Mouse (Mus musculus): ENCODE data around the gene Kcne3. TPM values are rescaled to one million over a fixed set of nuclear protein-coding genes. Genes with fewer than 3 reads are reported as not detected.

Gene Kcne3
- polyA plus RNA-seq, 1 experiment from 2014 or later = 1.6 TPM

DNA sequence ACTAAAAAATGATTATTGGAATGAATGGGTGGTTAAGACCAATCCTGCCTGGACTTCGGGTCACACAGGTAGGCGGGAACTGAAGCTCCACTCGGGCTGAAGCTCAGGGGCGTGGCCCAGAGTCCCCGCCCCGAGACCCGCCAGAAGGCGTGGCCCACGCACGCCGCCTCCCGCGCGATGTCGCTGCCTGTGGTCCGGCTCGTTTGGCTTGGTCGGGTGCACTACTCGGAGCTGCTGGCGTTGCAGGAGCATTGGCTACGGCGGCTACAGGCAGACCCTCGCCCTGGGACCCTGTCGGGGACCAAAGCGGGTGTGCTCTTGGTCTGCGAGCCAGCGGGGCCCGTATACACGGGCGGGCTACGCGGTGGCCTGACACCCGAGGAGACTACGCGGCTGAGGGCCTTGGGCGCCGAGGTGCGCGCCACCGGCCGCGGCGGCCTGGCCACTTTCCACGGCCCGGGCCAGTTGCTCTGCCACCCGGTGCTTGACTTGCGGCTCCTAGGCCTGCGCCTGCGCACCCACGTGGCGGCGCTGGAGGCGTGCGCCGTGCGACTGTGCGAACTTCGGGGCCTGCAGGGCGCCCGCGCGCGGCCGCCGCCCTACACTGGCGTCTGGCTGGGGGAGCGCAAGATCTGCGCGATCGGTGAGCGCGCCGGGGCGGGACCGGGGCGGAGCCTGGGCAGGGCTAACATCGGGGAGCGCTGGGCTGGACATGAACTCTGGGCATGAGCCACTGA, 17.0 kb upstream of the Kcne3 start, which contains the start of gene Lipt2:
TSS of gene Lipt2 (plus strand) at position 173 of the 737 bp plus-strand sequence.
- peak within 1 kb of the TSS; percentile 63 for H3K4me3 ChIP-seq (ENCODE audit: low read depth, low read length)
- peak within 1 kb of the TSS; percentile 71 for H3K9ac ChIP-seq (replicated peaks)
- TF ChIP-seq CTCF (IDR thresholded peaks at IDR 0.05; ENCODE audit: low read depth) (peak; percentile 31; the same call in 1 of the 2 replicates), EP300 (IDR thresholded peaks at IDR 0.05; ENCODE audit: low read depth) (no peak)
- no peaks in the 10 kb centered on the region for H3K27me3 ChIP-seq (ENCODE audit: insufficient read depth, low read length)
- H3K4me2 ChIP-seq (ENCODE audit: low read depth, low read length) = peak within 1 kb of the TSS; percentile 98
- no peaks in the 10 kb centered on the region for H3K9me3 ChIP-seq (ENCODE audit: low read length)
- ATAC-seq (peak; percentile 97), DNase-seq (peak; percentile 92)
- under 1% methylated on average over 71 of the region's 78 CpGs for WGBS (ENCODE audit: insufficient replicate concordance)
- H3K36me3 ChIP-seq (replicated peaks; ENCODE audit: insufficient read depth, low read length) = no peaks in the 10 kb centered on the region
- H3K27ac ChIP-seq (ENCODE audit: low read depth) = peak within 1 kb of the TSS; percentile 91
- H3K4me1 ChIP-seq (ENCODE audit: insufficient read depth) = peaks cover 5% of the 10 kb centered on the region

GRCm38 (mm10) chr7:100160006-100160405, 16.3 kb upstream of the Kcne3 start:
- H3K4me3 ChIP-seq (ENCODE audit: low read depth, low read length) = peak overlapping the region; percentile 63

DNA sequence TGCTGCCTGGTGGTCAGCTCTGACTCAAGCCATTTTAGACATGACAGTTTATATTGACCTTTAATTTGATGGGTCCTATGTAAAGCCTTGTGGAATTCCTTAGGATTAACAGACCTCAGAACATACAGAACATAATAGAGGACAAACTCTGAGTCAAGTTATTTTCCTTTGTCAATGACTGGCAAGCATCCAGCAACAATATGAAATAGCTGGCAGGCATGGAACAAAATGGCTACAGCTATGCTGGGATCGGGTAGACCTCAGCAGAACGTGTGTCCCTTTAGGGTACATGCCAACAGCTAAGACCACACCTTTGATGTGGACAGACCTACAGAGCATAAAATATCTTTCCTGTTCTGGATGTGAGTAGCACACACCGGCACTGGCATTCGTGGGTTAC, 12.8 kb upstream of the Kcne3 start:
- TF ChIP-seq EP300 (IDR thresholded peaks at IDR 0.05; ENCODE audit: low read depth) (no peak), CTCF (IDR thresholded peaks at IDR 0.05; ENCODE audit: low read depth) (no peak)
- Histone ChIP-seq H3K27me3 (ENCODE audit: insufficient read depth, low read length) (no peaks in the 10 kb centered on the region), H3K9me3 (ENCODE audit: low read length) (no peaks in the 10 kb centered on the region), H3K27ac (ENCODE audit: low read depth) (no peak overlapping the region), H3K4me3 (ENCODE audit: low read depth, low read length) (no peak overlapping the region), H3K36me3 (replicated peaks; ENCODE audit: insufficient read depth, low read length) (no peaks in the 10 kb centered on the region), H3K4me2 (ENCODE audit: low read depth, low read length) (no peak overlapping the region), H3K9ac (replicated peaks) (no peak overlapping the region), H3K4me1 (ENCODE audit: insufficient read depth) (peaks cover 4% of the 10 kb centered on the region)
- ATAC-seq (no peak), DNase-seq (no peak)
- WGBS (ENCODE audit: insufficient replicate concordance) = 83% methylated on average over 4 of the region's 4 CpGs

More at GRCm38 (mm10) chr7:100160006-100160405, 16.3 kb upstream of the Kcne3 start:
- ATAC-seq = no peak
- Histone ChIP-seq H3K4me1 (ENCODE audit: insufficient read depth) (peaks cover 4% of the 10 kb centered on the region), H3K36me3 (replicated peaks; ENCODE audit: insufficient read depth, low read length) (no peaks in the 10 kb centered on the region), H3K4me2 (ENCODE audit: low read depth, low read length) (peak overlapping the region; percentile 98), H3K9me3 (ENCODE audit: low read length) (no peaks in the 10 kb centered on the region), H3K27ac (ENCODE audit: low read depth) (0 out of 2 replicates have a peak overlapping the region, but pooled peaks have one; percentile 91), H3K9ac (replicated peaks) (no peak overlapping the region), H3K27me3 (ENCODE audit: insufficient read depth, low read length) (no peaks in the 10 kb centered on the region)
- TF ChIP-seq EP300 (IDR thresholded peaks at IDR 0.05; ENCODE audit: low read depth) (no peak), CTCF (IDR thresholded peaks at IDR 0.05; ENCODE audit: low read depth) (no peak)
- WGBS (ENCODE audit: insufficient replicate concordance) = 59% methylated on average over 7 of the region's 7 CpGs
- no peak for DNase-seq

GRCm38 (mm10) chr7:100168654-100169053, 7.6 kb upstream of the Kcne3 start:
- TF ChIP-seq CTCF (IDR thresholded peaks at IDR 0.05; ENCODE audit: low read depth) (no peak), EP300 (IDR thresholded peaks at IDR 0.05; ENCODE audit: low read depth) (no peak)
- Histone ChIP-seq H3K9me3 (ENCODE audit: low read length) (no peaks in the 10 kb centered on the region), H3K9ac (replicated peaks) (no peak overlapping the region), H3K27ac (ENCODE audit: low read depth) (no peak overlapping the region), H3K4me1 (ENCODE audit: insufficient read depth) (no peaks in the 10 kb centered on the region), H3K4me3 (ENCODE audit: low read depth, low read length) (no peak overlapping the region), H3K4me2 (ENCODE audit: low read depth, low read length) (no peak overlapping the region), H3K36me3 (replicated peaks; ENCODE audit: insufficient read depth, low read length) (no peaks in the 10 kb centered on the region), H3K27me3 (ENCODE audit: insufficient read depth, low read length) (no peaks in the 10 kb centered on the region)
- no peak for ATAC-seq
- DNase-seq = no peak
- 66% methylated on average over 11 of the region's 11 CpGs for WGBS (ENCODE audit: insufficient replicate concordance)

GRCm38 (mm10) chr7:100170756-100171155, 5.5 kb upstream of the Kcne3 start:
- Histone ChIP-seq H3K4me2 (ENCODE audit: low read depth, low read length) (no peak overlapping the region), H3K27me3 (ENCODE audit: insufficient read depth, low read length) (no peaks in the 10 kb centered on the region), H3K4me3 (ENCODE audit: low read depth, low read length) (no peak overlapping the region), H3K4me1 (ENCODE audit: insufficient read depth) (no peaks in the 10 kb centered on the region), H3K9me3 (ENCODE audit: low read length) (no peaks in the 10 kb centered on the region), H3K9ac (replicated peaks) (no peak overlapping the region), H3K27ac (ENCODE audit: low read depth) (no peak overlapping the region), H3K36me3 (replicated peaks; ENCODE audit: insufficient read depth, low read length) (no peaks in the 10 kb centered on the region)
- 41% methylated on average over 4 of the region's 4 CpGs for WGBS (ENCODE audit: insufficient replicate concordance)
- ATAC-seq (no peak), DNase-seq (no peak)
- no peak for TF ChIP-seq EP300 (IDR thresholded peaks at IDR 0.05; ENCODE audit: low read depth)
- no peak for TF ChIP-seq CTCF (IDR thresholded peaks at IDR 0.05; ENCODE audit: low read depth)

DNA sequence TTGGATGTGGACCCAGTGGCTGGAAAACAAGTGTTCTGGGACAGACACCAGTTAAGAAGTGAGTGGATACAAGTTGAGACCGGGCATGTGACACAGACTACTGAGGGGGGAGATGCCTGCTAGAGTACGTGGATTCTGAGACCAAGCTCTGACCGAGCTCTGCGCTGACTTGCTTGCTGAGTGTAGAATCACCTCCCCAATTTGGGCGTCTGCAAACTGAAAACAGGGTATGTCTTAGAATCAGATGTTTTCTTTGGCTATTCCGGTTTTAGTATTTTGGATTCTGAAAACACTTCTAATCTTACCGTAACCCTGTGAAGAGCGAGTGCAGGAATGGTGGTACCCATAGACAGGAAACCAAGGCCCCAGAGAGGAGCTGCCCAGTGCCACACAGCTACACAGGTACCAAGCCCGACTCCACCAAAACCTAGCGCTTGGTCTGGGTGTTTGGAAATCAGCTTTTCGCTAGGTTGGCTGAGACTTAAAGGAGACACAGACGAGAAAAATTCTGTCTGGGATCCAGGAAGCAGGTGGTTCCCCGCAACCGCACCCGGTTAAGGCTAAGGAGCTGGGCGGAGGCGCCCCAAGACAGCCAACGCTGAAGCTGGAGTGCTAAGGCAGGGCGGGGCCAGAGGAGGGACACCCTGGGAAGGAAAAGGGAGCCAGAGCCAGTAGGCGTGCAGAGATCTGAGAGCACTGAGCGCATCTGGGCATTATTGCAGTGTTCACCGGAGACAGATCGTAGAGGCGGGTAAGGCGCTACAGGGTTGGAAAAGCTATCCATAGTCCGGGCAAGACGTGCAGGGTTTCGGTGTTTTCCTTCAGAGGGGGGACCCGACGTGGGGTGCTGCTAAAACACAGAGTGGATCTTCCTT, 2.0 kb downstream of the Kcne3 start:
- Histone ChIP-seq H3K9ac (replicated peaks) (no peak overlapping the region), H3K4me1 (ENCODE audit: insufficient read depth) (peaks cover 25% of the 10 kb centered on the region), H3K4me3 (ENCODE audit: low read depth, low read length) (peak overlapping the region; percentile 45), H3K9me3 (ENCODE audit: low read length) (no peaks in the 10 kb centered on the region), H3K4me2 (ENCODE audit: low read depth, low read length) (peak overlapping the region; percentile 82), H3K36me3 (replicated peaks; ENCODE audit: insufficient read depth, low read length) (no peaks in the 10 kb centered on the region), H3K27me3 (ENCODE audit: insufficient read depth, low read length) (peaks cover 25% of the 10 kb centered on the region), H3K27ac (ENCODE audit: low read depth) (no peak overlapping the region)
- ATAC-seq (peak; percentile 70), DNase-seq (peak; percentile 60)
- 9% methylated on average over 30 of the region's 30 CpGs for WGBS (ENCODE audit: insufficient replicate concordance)
- TF ChIP-seq CTCF (IDR thresholded peaks at IDR 0.05; ENCODE audit: low read depth) (no peak), EP300 (IDR thresholded peaks at IDR 0.05; ENCODE audit: low read depth) (no peak)
